Mouse (Mus musculus) midbrain, embryonic 11.5 days (tissue): ENCODE results near the gene Kcnh4. TPM values are rescaled to one million over a fixed set of nuclear protein-coding genes. Genes with fewer than 3 reads are reported as not detected.

Experiments used
- ATAC-seq: fragments of 200-750 bp; cut with Nextera tagmentation; 2 replicates; pipeline ENCODE4 v1.8.0; 2017; ENCODE audit warnings: moderate TSS enrichment, moderate library complexity; ENCODE audit not compliant: low FRiP score
- DNase-seq: peaks from one replicate; pipeline ENCODE4 v3.0.0; 2015; ENCODE audit warnings: low spot score; ENCODE audit errors: missing footprints
- H3K27ac ChIP-seq: fragments of 300-500 bp; sonication (generic); 2 replicates; pipeline ENCODE4 v1.5.1; 2014; ENCODE audit warnings: low read depth, low read length
- H3K27me3 ChIP-seq: fragments of 300-500 bp; sonication (generic); 2 replicates; pipeline ENCODE4 v1.6.1; 2014; ENCODE audit warnings: mild to moderate bottlenecking, low read length, moderate library complexity, mixed read lengths; ENCODE audit not compliant: control insufficient read depth, insufficient read depth
- H3K36me3 ChIP-seq: fragments of 300-500 bp; sonication (generic); 2 replicates; pipeline ENCODE4 v1.6.1; 2014; ENCODE audit warnings: mild to moderate bottlenecking, low read length, moderate library complexity, mixed read lengths; ENCODE audit not compliant: control insufficient read depth, insufficient read depth
- H3K4me1 ChIP-seq: fragments of 300-500 bp; sonication (generic); 2 replicates; pipeline ENCODE4 v1.6.1; 2014; ENCODE audit warnings: low read length; ENCODE audit not compliant: control insufficient read depth, insufficient read depth
- H3K4me2 ChIP-seq: fragments of 300-500 bp; sonication (generic); 2 replicates; pipeline ENCODE4 v1.6.1; 2014; ENCODE audit warnings: mild to moderate bottlenecking, moderate library complexity
- H3K4me3 ChIP-seq: fragments of 300-500 bp; sonication (generic); 2 replicates; pipeline ENCODE4 v1.5.1; 2014; ENCODE audit warnings: low read depth, low read length
- H3K9ac ChIP-seq: fragments of 300-500 bp; sonication (generic); 2 replicates; pipeline ENCODE4 v1.6.1; 2014; ENCODE audit warnings: low read length
- H3K9me3 ChIP-seq: fragments of 300-500 bp; sonication (generic); 2 replicates; pipeline ENCODE4 v1.6.1; 2016; ENCODE audit warnings: low read length; ENCODE audit not compliant: control insufficient read depth
- WGBS: fragments of 180-500 bp; shearing (Covaris S2); extraction: QIAGEN DNeasy Blood & Tissue Kit; methylation state at CpG from one replicate; pipeline ENCODE4 v1.1.7; 2014; 5-methylcytosine and 5-hydroxymethylcytosine counted together
- polyA plus RNA-seq: library from polyadenylated mRNA; unstranded; fragments of >200 nt; fragmentation: Nextera tagmentation; extraction: Ambion mirVana; gene quantifications from 2 replicates; pipeline ENCODE4 v1.2.1, GENCODE M21; 2014

The Kcnh4 gene
- polyA plus RNA-seq, 1 experiment from 2014 or later = 2.7 TPM

DNA sequence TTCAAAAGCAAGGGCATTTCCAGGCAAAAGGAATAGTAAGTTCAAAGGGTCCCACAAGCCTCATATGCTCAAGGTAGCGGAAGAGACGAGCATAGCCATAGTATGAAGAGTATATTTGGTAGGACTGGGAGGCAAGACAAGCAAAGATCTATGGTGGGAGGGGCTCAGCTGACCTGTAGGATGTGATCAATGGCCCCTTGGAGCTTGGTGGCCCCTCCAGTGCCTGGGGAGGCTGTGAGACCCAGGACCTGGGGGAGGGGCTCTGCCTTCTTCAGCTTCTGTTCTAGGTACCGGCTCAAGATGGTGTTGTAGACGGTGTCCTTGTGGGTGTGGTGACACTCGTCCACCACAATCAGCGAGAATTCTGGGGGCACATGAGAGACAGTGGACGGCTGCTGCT lies 56.8 kb downstream of the Kcnh4 start:
- DNase-seq (no peak), ATAC-seq (no peak)
- WGBS = 43% methylated on average over 7 of the region's 7 CpGs
- peaks cover 6% of the 10 kb centered on the region; the same call in 1 of the 2 replicates for H3K36me3 ChIP-seq
- no peaks in the 10 kb centered on the region for H3K9me3 ChIP-seq
- H3K27me3 ChIP-seq = no peaks in the 10 kb centered on the region
- H3K4me1 ChIP-seq = no peaks in the 10 kb centered on the region
- H3K27ac ChIP-seq = no peak overlapping the region
- H3K4me2 ChIP-seq = no peak overlapping the region
- no peak overlapping the region for H3K4me3 ChIP-seq
- no peak overlapping the region for H3K9ac ChIP-seq

DNA sequence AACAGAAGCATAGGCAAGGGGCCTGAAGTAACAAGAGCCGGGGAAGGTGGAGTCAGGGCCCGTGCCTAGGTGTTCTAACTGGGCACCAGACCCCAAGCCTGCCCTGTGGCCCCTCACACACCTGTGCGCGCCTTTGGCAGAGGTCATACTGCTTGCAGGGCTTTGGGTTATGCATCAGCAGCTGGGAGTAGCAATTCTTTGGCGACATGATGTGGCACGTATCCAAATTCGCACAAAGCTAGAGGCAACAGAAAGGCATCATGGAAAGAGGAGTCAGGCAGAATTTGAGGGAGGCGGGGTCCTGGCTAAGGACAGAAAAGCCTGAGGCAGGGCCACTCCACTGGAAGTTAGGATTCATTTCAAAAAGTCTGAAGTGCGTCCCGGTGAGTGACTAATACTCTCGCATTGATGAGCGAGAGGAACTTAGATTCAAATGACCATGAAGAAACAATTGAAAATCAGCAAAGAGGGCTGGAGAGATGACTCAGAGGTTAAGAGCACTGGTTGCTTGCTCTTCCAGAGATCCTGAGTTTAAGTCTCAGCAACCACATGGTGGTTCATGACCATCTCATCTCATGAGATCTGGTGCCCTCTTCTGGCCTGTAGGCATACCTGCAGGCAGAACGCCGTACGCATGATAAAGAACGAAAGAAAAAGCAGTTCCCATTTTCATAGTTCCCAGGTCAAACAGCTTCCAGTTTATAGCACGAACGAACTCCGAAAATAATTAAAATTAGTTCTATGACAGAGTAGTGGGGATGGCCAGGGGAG lies 57.5 kb downstream of the Kcnh4 start:
- Histone ChIP-seq H3K27ac (no peak overlapping the region), H3K27me3 (no peaks in the 10 kb centered on the region), H3K9me3 (no peaks in the 10 kb centered on the region), H3K4me3 (no peak overlapping the region), H3K4me1 (no peaks in the 10 kb centered on the region), H3K4me2 (no peak overlapping the region), H3K36me3 (peaks cover 6% of the 10 kb centered on the region; the same call in 1 of the 2 replicates), H3K9ac (no peak overlapping the region)
- WGBS = 38% methylated on average over 19 of the region's 19 CpGs
- ATAC-seq (no peak), DNase-seq (peak; percentile 91)

DNA sequence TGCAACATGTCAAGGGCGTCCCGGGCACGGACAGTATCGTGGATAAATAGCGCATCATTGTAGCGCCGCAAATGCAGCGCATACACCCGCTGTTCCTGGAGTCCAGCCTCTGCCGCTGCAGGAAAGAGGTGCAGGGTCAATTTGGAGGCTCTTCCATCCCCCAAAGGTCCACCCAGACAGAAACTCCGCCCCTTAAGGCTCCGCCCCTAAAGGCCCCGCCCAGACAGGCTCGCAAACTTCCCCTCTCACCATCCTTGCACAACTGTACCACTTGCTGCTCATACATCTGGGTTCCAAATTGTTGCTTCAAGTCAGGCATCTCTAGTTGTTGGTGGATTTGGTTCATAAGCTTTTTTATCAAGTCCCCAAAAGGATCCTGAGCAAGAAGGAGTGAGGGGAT lies 58.4 kb downstream of the Kcnh4 start:
- DNase-seq (peak; percentile 85), ATAC-seq (no peak)
- 4% methylated on average over 14 of the region's 14 CpGs for WGBS
- peaks cover 6% of the 10 kb centered on the region; the same call in 1 of the 2 replicates for H3K36me3 ChIP-seq
- no peak overlapping the region for H3K9ac ChIP-seq
- no peaks in the 10 kb centered on the region for H3K9me3 ChIP-seq
- H3K4me3 ChIP-seq = no peak overlapping the region
- H3K27me3 ChIP-seq = no peaks in the 10 kb centered on the region
- H3K4me2 ChIP-seq = peak overlapping the region; percentile 11
- no peak overlapping the region for H3K27ac ChIP-seq
- no peaks in the 10 kb centered on the region for H3K4me1 ChIP-seq

DNA sequence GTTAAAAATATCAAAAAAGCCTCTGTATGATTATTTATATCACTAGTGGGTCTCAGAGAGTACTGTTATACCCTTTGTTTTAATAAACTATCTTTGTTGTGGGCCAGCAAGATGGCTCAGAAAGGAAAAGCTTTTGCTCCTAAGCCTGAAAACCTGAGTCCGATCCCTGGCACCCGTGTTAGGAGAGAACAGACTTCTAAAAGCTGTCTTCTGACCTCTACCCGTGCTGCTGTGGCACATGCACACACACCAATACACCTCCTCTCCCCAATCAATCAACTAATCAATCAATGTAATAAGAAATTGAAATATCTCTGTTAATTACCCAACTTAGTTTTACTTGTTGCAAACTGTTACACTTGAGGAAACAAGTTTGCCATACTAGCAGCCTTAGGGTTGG lies 59.0 kb downstream of the Kcnh4 start:
- no peak for ATAC-seq
- H3K27ac ChIP-seq = no peak overlapping the region
- no peaks in the 10 kb centered on the region for H3K9me3 ChIP-seq
- H3K4me2 ChIP-seq = no peak overlapping the region
- H3K4me3 ChIP-seq = no peak overlapping the region
- H3K4me1 ChIP-seq = no peaks in the 10 kb centered on the region
- peak; percentile 81 for DNase-seq
- no peaks in the 10 kb centered on the region for H3K27me3 ChIP-seq
- WGBS = 73% methylated on average over 3 of the region's 3 CpGs
- no peak overlapping the region for H3K9ac ChIP-seq
- peaks cover 6% of the 10 kb centered on the region; the same call in 1 of the 2 replicates for H3K36me3 ChIP-seq

DNA sequence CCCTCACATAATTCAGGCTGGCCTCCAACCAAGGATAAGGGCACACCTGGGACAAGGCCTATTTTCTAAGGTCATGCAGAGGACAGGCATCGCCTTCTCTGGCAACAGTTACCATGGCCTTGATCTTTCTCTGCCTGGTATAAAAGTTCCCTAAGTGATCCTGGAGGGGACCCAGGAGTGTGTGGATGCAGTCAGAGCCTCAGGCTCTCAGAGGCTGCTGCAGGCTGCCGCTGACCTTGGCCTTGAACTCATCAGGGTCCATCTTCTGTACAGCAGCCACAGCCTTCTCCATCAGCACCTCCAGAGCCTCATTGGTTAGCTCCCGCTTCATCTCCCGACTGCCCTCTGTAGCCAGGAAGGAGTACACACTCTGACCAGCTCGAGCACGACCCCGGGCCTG lies 61.8 kb downstream of the Kcnh4 start:
- ATAC-seq (no peak), DNase-seq (no peak)
- Histone ChIP-seq H3K4me2 (no peak overlapping the region), H3K36me3 (no peaks in the 10 kb centered on the region), H3K9me3 (no peaks in the 10 kb centered on the region), H3K9ac (no peak overlapping the region), H3K27ac (no peak overlapping the region), H3K4me1 (no peaks in the 10 kb centered on the region), H3K4me3 (no peak overlapping the region), H3K27me3 (no peaks in the 10 kb centered on the region; the same call in 1 of the 2 replicates)
- 70% methylated on average over 7 of the region's 7 CpGs for WGBS

DNA sequence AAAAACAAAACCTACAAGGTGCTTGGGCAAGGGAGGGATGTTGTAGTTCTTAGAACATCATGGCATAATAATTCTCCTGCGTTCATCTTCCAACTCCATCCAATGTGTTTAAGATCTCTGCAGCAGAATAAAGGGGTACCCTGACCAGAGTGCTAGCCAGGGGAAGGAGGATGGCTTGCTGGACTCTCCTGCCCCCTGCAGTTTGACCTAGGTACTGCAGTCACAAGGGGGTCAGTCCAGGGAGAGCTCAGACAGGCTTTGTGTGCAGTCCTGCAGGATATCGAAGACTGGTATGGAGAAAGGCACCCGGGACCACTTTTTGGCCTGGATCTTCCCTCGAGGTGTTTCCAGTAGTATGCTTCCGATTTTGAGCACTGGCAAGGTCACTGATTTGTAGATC lies 64.8 kb downstream of the Kcnh4 start:
- no peak overlapping the region for H3K27ac ChIP-seq
- H3K4me2 ChIP-seq = no peak overlapping the region
- H3K9ac ChIP-seq = no peak overlapping the region
- ATAC-seq (no peak), DNase-seq (peak; percentile 97)
- H3K27me3 ChIP-seq = peaks cover 14% of the 10 kb centered on the region
- H3K9me3 ChIP-seq = no peaks in the 10 kb centered on the region
- no peaks in the 10 kb centered on the region for H3K36me3 ChIP-seq
- no peak overlapping the region for H3K4me3 ChIP-seq
- peaks cover 7% of the 10 kb centered on the region; the same call in 1 of the 2 replicates for H3K4me1 ChIP-seq
- 38% methylated on average over 5 of the region's 5 CpGs for WGBS

DNA sequence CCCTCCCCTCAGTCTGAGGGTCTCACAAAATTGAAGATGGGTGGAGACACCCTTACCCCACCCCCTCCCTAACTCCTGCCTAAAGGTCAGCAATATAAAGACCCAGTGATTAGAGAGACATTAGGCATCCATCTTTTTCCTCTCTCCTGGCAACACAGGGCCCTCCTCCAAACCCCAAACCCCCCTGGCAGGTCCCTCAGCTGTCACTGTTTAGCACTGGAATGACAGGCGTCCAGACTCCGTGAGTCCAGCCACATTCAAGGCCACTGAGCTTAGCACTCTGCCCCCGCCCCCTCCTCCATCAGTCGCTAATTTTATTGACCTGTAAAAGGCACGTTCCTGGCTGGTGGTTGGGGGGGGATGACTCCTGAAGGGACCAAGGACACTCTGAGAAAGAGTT lies 66.6 kb downstream of the Kcnh4 start:
- WGBS = 29% methylated on average over 5 of the region's 5 CpGs
- DNase-seq = peak; percentile 85
- no peak overlapping the region for H3K9ac ChIP-seq
- no peak overlapping the region for H3K27ac ChIP-seq
- no peak overlapping the region for H3K4me3 ChIP-seq
- ATAC-seq = no peak
- H3K27me3 ChIP-seq = peaks cover 14% of the 10 kb centered on the region
- no peaks in the 10 kb centered on the region for H3K36me3 ChIP-seq
- H3K4me1 ChIP-seq = peaks cover 7% of the 10 kb centered on the region; the same call in 1 of the 2 replicates
- no peak overlapping the region for H3K4me2 ChIP-seq
- no peaks in the 10 kb centered on the region for H3K9me3 ChIP-seq

DNA sequence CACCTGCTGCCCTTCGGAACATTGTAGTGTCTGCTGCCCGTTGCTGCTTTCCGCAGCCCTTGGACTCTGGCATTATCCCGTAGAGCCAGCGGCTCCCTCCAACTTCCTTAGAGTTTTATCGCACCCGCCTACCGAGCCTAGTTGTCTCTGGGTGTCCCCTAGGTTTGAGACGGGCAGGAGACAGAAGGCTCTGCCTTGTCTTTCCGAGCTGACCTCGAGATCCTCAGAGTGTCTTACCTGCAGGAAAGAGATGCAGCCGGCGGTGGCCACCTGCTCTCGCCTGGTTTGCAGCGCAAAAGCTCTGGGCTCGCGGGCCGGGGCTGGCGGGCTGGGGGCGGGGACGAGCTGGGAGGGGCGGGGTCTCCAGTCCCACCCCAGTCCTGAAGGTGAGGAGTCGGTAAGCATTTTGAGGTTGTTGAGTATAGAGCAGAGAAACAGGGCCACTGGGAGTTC lies 67.6 kb downstream of the Kcnh4 start, which contains the start of gene Zfp385c:
Gene Zfp385c, minus strand, starts transcription at position 292 of the 453 bp plus-strand sequence.
- no peaks in the 10 kb centered on the region for H3K36me3 ChIP-seq
- H3K4me3 ChIP-seq = peak within 1 kb of the TSS; percentile 18; the same call in 1 of the 2 replicates

DNA sequence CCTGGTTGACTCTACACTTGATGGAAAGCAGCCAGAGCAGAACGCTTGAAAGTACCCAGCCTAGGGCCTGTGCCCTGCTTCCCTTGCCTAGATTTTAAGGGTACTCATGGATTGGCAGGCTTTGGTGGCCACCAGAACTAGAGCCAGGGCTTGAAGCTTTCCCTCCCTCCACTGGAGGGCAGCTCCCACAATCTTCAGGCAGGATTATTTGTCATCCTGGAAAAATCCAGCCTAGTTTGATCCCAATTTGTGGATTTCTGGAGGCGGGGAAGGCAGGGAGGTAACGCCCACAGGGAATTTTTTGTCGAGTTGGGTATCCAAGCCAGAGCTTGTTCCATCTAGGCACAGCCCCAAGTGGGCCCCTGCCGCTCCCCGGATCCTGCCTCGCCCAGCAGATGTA lies 69.4 kb downstream of the Kcnh4 start:
- ATAC-seq = no peak
- no peak overlapping the region for H3K27ac ChIP-seq
- 81% methylated on average over 7 of the region's 7 CpGs for WGBS

More for the DNA sequence above, 67.6 kb downstream of the Kcnh4 start, which contains the start of gene Zfp385c:
- H3K4me2 ChIP-seq = peak within 1 kb of the TSS; percentile 49
- ATAC-seq = no peak
- WGBS = 1% methylated on average over 23 of the region's 23 CpGs
- no peaks in the 10 kb centered on the region for H3K9me3 ChIP-seq
- H3K27me3 ChIP-seq = peaks cover 14% of the 10 kb centered on the region
- DNase-seq = peak; percentile 87
- peaks cover 7% of the 10 kb centered on the region; the same call in 1 of the 2 replicates for H3K4me1 ChIP-seq
- no peak within 1 kb of the TSS for H3K9ac ChIP-seq
- no peak within 1 kb of the TSS for H3K27ac ChIP-seq

More for the DNA sequence above, 69.4 kb downstream of the Kcnh4 start:
- H3K36me3 ChIP-seq = no peaks in the 10 kb centered on the region
- H3K4me1 ChIP-seq = peaks cover 7% of the 10 kb centered on the region; the same call in 1 of the 2 replicates
- H3K4me3 ChIP-seq = no peak overlapping the region
- no peak for DNase-seq
- H3K27me3 ChIP-seq = peaks cover 14% of the 10 kb centered on the region
- no peaks in the 10 kb centered on the region for H3K9me3 ChIP-seq
- no peak overlapping the region for H3K9ac ChIP-seq
- no peak overlapping the region for H3K4me2 ChIP-seq
